Comparison of ENCODE assay signal across 12 mouse cellular contexts in the genomic region with DNA sequence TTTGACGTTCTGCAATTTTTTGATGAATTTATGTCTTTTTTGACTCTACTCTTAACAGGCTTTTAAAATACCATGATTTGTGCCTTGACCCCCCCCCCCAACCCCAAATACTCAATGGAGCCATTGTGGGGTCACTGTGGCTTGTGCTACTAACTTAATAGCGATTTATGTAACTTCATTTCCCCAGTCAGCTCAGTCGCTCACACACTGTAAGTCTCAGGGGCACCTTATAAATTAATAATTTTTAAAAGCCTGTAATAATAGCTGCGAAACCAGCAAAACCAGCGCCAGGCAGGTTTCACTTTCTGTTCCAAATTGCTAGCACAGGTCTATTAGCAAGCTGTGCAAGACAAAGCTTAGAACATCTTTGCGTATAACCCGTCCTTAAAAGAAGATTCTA.
"Had no signal": no experiment of that assay in that cellular context is flagged by ENCODE, and none has a peak within 500 bp of the region (broad histone marks: within the 10 kb centered on the region; RNA-seq: fewer than 3 reads in every experiment).

No protein-coding gene starts in this region.

- H3K9ac ChIP-seq: intestine, embryonic 15.5 days; lung, embryonic 14.5 days; midbrain, embryonic 12.5 days; stomach, embryonic 15.5 days had no signal

- ATAC-seq: intestine, embryonic 15.5 days had no signal

- H3K4me3 ChIP-seq: intestine, embryonic 15.5 days; layer of hippocampus, adult 2 months; midbrain, embryonic 12.5 days; stomach, embryonic 15.5 days had no signal

- H3K27me3 ChIP-seq: intestine, embryonic 15.5 days; midbrain, embryonic 12.5 days; stomach, embryonic 15.5 days had no signal

- H3K9me3 ChIP-seq: intestine, embryonic 15.5 days; midbrain, embryonic 12.5 days; stomach, embryonic 15.5 days had no signal

- H3K4me1 ChIP-seq: intestine, embryonic 15.5 days; stomach, embryonic 15.5 days had no signal

- H3K4me2 ChIP-seq: intestine, embryonic 15.5 days; liver, embryonic 11.5 days; lung, embryonic 14.5 days; midbrain, embryonic 12.5 days; stomach, embryonic 15.5 days had no signal

- DNase-seq: left cerebral cortex, postnatal 4 days; lung, embryonic 14.5 days; lung, postnatal 10 days; lung, postnatal 4 days; right cerebral cortex, postnatal 14 days; thymus, adult 2 months; thymus, postnatal 25 days had no signal

- H3K27ac ChIP-seq: intestine, embryonic 15.5 days; layer of hippocampus, adult 2 months; midbrain, embryonic 12.5 days; stomach, embryonic 15.5 days had no signal

- H3K36me3 ChIP-seq: intestine, embryonic 15.5 days; midbrain, embryonic 12.5 days; stomach, embryonic 15.5 days had no signal
